Comparison of ENCODE assay signal across 18 mouse cellular contexts in genomic region chr17:80841903-80842302, GRCm38 (mm10).
"Had no signal": no experiment of that assay in that cellular context is flagged by ENCODE, and none has a peak within 500 bp of the region (broad histone marks: within the 10 kb centered on the region; RNA-seq: fewer than 3 reads in every experiment).

No protein-coding gene starts in this region.

- H3K9ac ChIP-seq: liver, embryonic 13.5 days; liver, embryonic 15.5 days; liver, postnatal 0 days; lung, embryonic 15.5 days; midbrain, embryonic 12.5 days; neural tube, embryonic 13.5 days; neural tube, embryonic 15.5 days had no signal

- H3K27ac ChIP-seq: liver, embryonic 13.5 days; liver, embryonic 15.5 days; lung, embryonic 15.5 days; macrophage; midbrain, embryonic 10.5 days; midbrain, embryonic 12.5 days; neural tube, embryonic 13.5 days; neural tube, embryonic 15.5 days had no signal

- DNase-seq: liver, embryonic 13.5 days; liver, postnatal 0 days; lung, adult 2 months; lung, postnatal 14 days; lung, postnatal 36 days; midbrain, embryonic 14.5 days; right cerebral cortex, postnatal 14 days; thymus, adult 18-20 months; thymus, postnatal 14 days; thymus, postnatal 36 days had no signal

- H3K36me3 ChIP-seq: liver, embryonic 13.5 days; liver, embryonic 15.5 days; lung, embryonic 15.5 days; midbrain, embryonic 10.5 days; midbrain, embryonic 12.5 days; neural tube, embryonic 13.5 days; neural tube, embryonic 15.5 days had no signal

- H3K4me2 ChIP-seq: liver, embryonic 13.5 days; liver, embryonic 15.5 days; lung, embryonic 15.5 days; midbrain, embryonic 12.5 days; neural tube, embryonic 13.5 days; neural tube, embryonic 15.5 days had no signal

- H3K9me3 ChIP-seq: liver, embryonic 13.5 days; liver, embryonic 15.5 days; lung, embryonic 15.5 days; midbrain, embryonic 10.5 days; midbrain, embryonic 12.5 days; neural tube, embryonic 13.5 days; neural tube, embryonic 15.5 days had no signal

- H3K27me3 ChIP-seq: liver, embryonic 13.5 days; liver, embryonic 15.5 days; lung, embryonic 15.5 days; midbrain, embryonic 12.5 days; neural tube, embryonic 13.5 days; neural tube, embryonic 15.5 days had no signal

- ATAC-seq: liver, postnatal 0 days had no signal

- H3K4me1 ChIP-seq: liver, embryonic 13.5 days; liver, embryonic 15.5 days; neural tube, embryonic 13.5 days; neural tube, embryonic 15.5 days had no signal

- H3K4me3 ChIP-seq: liver, embryonic 13.5 days; liver, embryonic 15.5 days; lung, embryonic 15.5 days; midbrain, embryonic 10.5 days; midbrain, embryonic 12.5 days; myocyte; neural tube, embryonic 13.5 days; neural tube, embryonic 15.5 days had no signal
